Mouse (Mus musculus) heart, adult 2 months (tissue): ENCODE measurements around the gene 4931429L15Rik.

Experiments used
- CTCF ChIP-seq: fragments of 200-600 bp; IDR thresholded peaks from 2 replicates; pipeline ENCODE4 v1.8.1; 2022; ENCODE audit warnings: antibody characterized with exemption, mild to moderate bottlenecking, moderate library complexity
- EP300 ChIP-seq: fragments of 200-500 bp; IDR thresholded peaks from 2 replicates; pipeline ENCODE4 v1.6.1; 2011; ENCODE audit warnings: low read depth, low read length, control low read depth; ENCODE audit not compliant: insufficient read depth

DNA sequence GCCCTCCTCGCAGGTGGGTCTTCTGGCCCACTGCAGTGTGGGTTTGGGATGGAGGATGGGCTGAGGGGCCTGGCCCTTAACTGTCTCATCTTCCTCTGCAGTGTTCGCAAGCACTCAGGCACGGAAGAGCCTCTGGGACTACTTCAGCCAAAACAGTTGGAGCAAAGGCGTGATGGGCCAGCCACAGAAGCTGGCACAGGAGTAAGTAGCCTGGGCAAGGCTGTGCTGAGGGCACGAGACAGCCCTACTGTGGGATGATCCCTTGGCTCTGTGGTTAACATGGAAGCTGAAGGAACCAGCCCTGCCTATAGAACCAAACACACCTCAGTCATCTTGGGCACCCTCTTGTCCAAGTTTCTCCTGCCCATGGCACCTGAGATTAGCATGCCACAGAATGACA lies 50.7 kb downstream of the 4931429L15Rik start:
- TF ChIP-seq EP300 (no peak), CTCF (no peak)
